Mouse (Mus musculus) liver, embryonic 14.5 days (tissue): ENCODE data around the gene Grik1. TPM values are rescaled to one million over a fixed set of nuclear protein-coding genes. Genes with fewer than 3 reads are reported as not detected.

Experiments used
- ATAC-seq: fragments of 200-750 bp; cut with Nextera tagmentation; 2 replicates; pipeline ENCODE4 v1.8.0; 2017; ENCODE audit warnings: moderate number of reproducible peaks, mild to moderate bottlenecking, moderate library complexity; ENCODE audit not compliant: insufficient read depth
- DNase-seq, 3 experiments: peaks; one replicate each; pipeline ENCODE4 v3.0.0-alpha.2; 2012 to 2013; ENCODE audit warnings: low read depth in 3 of 3, low spot score in 3 of 3
- H3K27ac ChIP-seq: fragments of 300-500 bp; sonication (generic); 2 replicates; pipeline ENCODE4 v1.5.1; 2014; ENCODE audit warnings: moderate library complexity, mild to moderate bottlenecking, control low read depth, inconsistent platforms
- H3K27me3 ChIP-seq: fragments of 300-500 bp; sonication (generic); 2 replicates; pipeline ENCODE4 v1.6.1; 2014; ENCODE audit warnings: mild to moderate bottlenecking, low read length, moderate library complexity; ENCODE audit not compliant: control insufficient read depth, insufficient read depth
- H3K36me3 ChIP-seq: fragments of 300-500 bp; sonication (generic); replicated peaks from 2 replicates; pipeline ENCODE4 v1.6.1; 2014; ENCODE audit warnings: low read depth; ENCODE audit not compliant: control insufficient read depth, insufficient read depth
- H3K4me1 ChIP-seq, 2 experiments: fragments of 200-500 bp in 1 of 2; fragments of 300-500 bp in 1 of 2; sonication (generic) in 1 of 2; replicated peaks; 2 replicates each; pipeline ENCODE4 v1.6.1; 2012 to 2014; ENCODE audit warnings: antibody characterized with exemption in 1 of 2, inconsistent platforms in 1 of 2, low read length in 1 of 2; ENCODE audit not compliant: control insufficient read depth in 2 of 2, insufficient read depth in 2 of 2
- H3K4me2 ChIP-seq: fragments of 300-500 bp; sonication (generic); 2 replicates; pipeline ENCODE4 v1.6.1; 2014; ENCODE audit warnings: low read depth, mild to moderate bottlenecking, control low read depth, moderate library complexity
- H3K4me3 ChIP-seq, 2 experiments: fragments of 200-500 bp in 1 of 2; fragments of 300-500 bp in 1 of 2; sonication (generic) in 1 of 2; 2 replicates each; pipeline ENCODE4 v1.5.1; 2012 to 2014; ENCODE audit warnings: low read depth in 2 of 2, low read length in 2 of 2, mild to moderate bottlenecking in 2 of 2, control low read depth in 1 of 2, inconsistent platforms in 1 of 2, moderate library complexity in 1 of 2; ENCODE audit not compliant: insufficient read depth in 1 of 2
- H3K9ac ChIP-seq: fragments of 300-500 bp; sonication (generic); replicated peaks from 2 replicates; pipeline ENCODE4 v1.6.1; 2014; ENCODE audit warnings: mild to moderate bottlenecking, control low read depth, moderate library complexity
- H3K9me3 ChIP-seq: fragments of 300-500 bp; sonication (generic); 2 replicates; pipeline ENCODE4 v1.6.1; 2016; ENCODE audit warnings: low read length, mixed read lengths; ENCODE audit not compliant: control insufficient read depth
- CTCF ChIP-seq: IDR thresholded peaks from 2 replicates; pipeline ENCODE4 v1.5.1; 2016; ENCODE audit warnings: antibody characterized with exemption, low read depth, control low read depth
- EP300 ChIP-seq: IDR thresholded peaks from 2 replicates; pipeline ENCODE4 v1.6.1; 2016; ENCODE audit warnings: antibody characterized with exemption, low read depth
- WGBS: fragments of 180-500 bp; shearing (Covaris S2); extraction: QIAGEN DNeasy Blood & Tissue Kit; methylation state at CpG from one replicate; pipeline ENCODE4 v1.1.7; 2014; ENCODE audit not compliant: insufficient replicate concordance; 5-methylcytosine and 5-hydroxymethylcytosine counted together
- polyA plus RNA-seq, 2 experiments: library from polyadenylated mRNA; depleted of rRNA in 1 of 2; stranded (reverse) in 1 of 2; unstranded in 1 of 2; fragments of >200 nt; fragmentation: Nextera tagmentation in 1 of 2; extraction: Ambion mirVana in 1 of 2; gene quantifications; 2 replicates each; pipeline versions ENCODE4 v1.2.1 to v1.2.3; 2012 to 2014

Grik1 gene
- polyA plus RNA-seq, 2 experiments: 0.01 to 0.03 TPM

GRCm38 (mm10) chr16:88087280-88087679 lies 202.8 kb downstream of the Grik1 start:
- no peak for ATAC-seq
- no peaks in the 10 kb centered on the region for H3K9me3 ChIP-seq
- no peak overlapping the region for H3K9ac ChIP-seq
- H3K36me3 ChIP-seq: no peaks in the 10 kb centered on the region
- H3K27me3 ChIP-seq: no peaks in the 10 kb centered on the region
- TF ChIP-seq EP300: no peak
- TF ChIP-seq CTCF: no peak
- 67% methylated on average over 7 of the region's 7 CpGs for WGBS
- H3K4me3 ChIP-seq: no peak overlapping the region
- DNase-seq: no peak
- H3K27ac ChIP-seq: no peak overlapping the region
- no peak overlapping the region for H3K4me2 ChIP-seq
- H3K4me1 ChIP-seq: no peaks in the 10 kb centered on the region

GRCm38 (mm10) chr16:88074716-88075115 lies 215.3 kb downstream of the Grik1 start:
- no peaks in the 10 kb centered on the region for H3K9me3 ChIP-seq
- no peak overlapping the region for H3K4me2 ChIP-seq
- no peaks in the 10 kb centered on the region for H3K27me3 ChIP-seq
- DNase-seq: no peak
- no peak overlapping the region for H3K9ac ChIP-seq
- TF ChIP-seq EP300 (no peak), CTCF (no peak)
- no peak for ATAC-seq
- no peaks in the 10 kb centered on the region for H3K4me1 ChIP-seq
- H3K4me3 ChIP-seq: no peak overlapping the region
- H3K36me3 ChIP-seq: no peaks in the 10 kb centered on the region
- H3K27ac ChIP-seq: no peak overlapping the region
- 48% methylated on average over 5 of the region's 5 CpGs for WGBS

- 70% methylated on average over 3 of the region's 3 CpGs for WGBS
- Histone ChIP-seq H3K9ac (no peak overlapping the region), H3K9me3 (no peaks in the 10 kb centered on the region), H3K4me1 (no peaks in the 10 kb centered on the region), H3K36me3 (no peaks in the 10 kb centered on the region), H3K4me3 (no peak overlapping the region), H3K4me2 (no peak overlapping the region), H3K27me3 (no peaks in the 10 kb centered on the region), H3K27ac (no peak overlapping the region)
- TF ChIP-seq CTCF (no peak), EP300 (no peak)
- ATAC-seq (no peak), DNase-seq (no peak)
Observed at GRCm38 (mm10) chr16:88060936-88061335, 229.1 kb downstream of the Grik1 start.

GRCm38 (mm10) chr16:88048121-88048520 lies 241.9 kb downstream of the Grik1 start:
- ATAC-seq (no peak), DNase-seq (no peak)
- no peak overlapping the region for H3K9ac ChIP-seq
- no peaks in the 10 kb centered on the region for H3K4me1 ChIP-seq
- no peak overlapping the region for H3K27ac ChIP-seq
- no peak for TF ChIP-seq CTCF
- H3K27me3 ChIP-seq: no peaks in the 10 kb centered on the region
- no peaks in the 10 kb centered on the region for H3K9me3 ChIP-seq
- H3K4me3 ChIP-seq: no peak overlapping the region
- no peaks in the 10 kb centered on the region for H3K36me3 ChIP-seq
- 55% methylated on average over 10 of the region's 10 CpGs for WGBS
- no peak overlapping the region for H3K4me2 ChIP-seq

- Histone ChIP-seq H3K9me3 (no peaks in the 10 kb centered on the region), H3K4me3 (no peak overlapping the region), H3K4me1 (no peaks in the 10 kb centered on the region), H3K27me3 (no peaks in the 10 kb centered on the region), H3K27ac (no peak overlapping the region), H3K36me3 (no peaks in the 10 kb centered on the region), H3K4me2 (no peak overlapping the region), H3K9ac (no peak overlapping the region)
- TF ChIP-seq CTCF (no peak), EP300 (no peak)
- no peak for ATAC-seq
- DNase-seq: no peak
- WGBS: 92% methylated on average over 4 of the region's 4 CpGs
Observed at GRCm38 (mm10) chr16:88044321-88044720, 245.7 kb downstream of the Grik1 start.

GRCm38 (mm10) chr16:88042458-88042857 lies 247.6 kb downstream of the Grik1 start:
- no peaks in the 10 kb centered on the region for H3K36me3 ChIP-seq
- TF ChIP-seq CTCF: no peak
- no peak for TF ChIP-seq EP300
- no peaks in the 10 kb centered on the region for H3K4me1 ChIP-seq
- WGBS: 38% methylated on average over 6 of the region's 6 CpGs
- H3K4me2 ChIP-seq: no peak overlapping the region
- no peak overlapping the region for H3K9ac ChIP-seq
- H3K9me3 ChIP-seq: no peaks in the 10 kb centered on the region
- no peak for ATAC-seq
- no peak for DNase-seq
- no peaks in the 10 kb centered on the region for H3K27me3 ChIP-seq
- no peak overlapping the region for H3K27ac ChIP-seq
- no peak overlapping the region for H3K4me3 ChIP-seq
